Mouse (Mus musculus) c-Kit-positive CD71-negative TER-119-negative erythroid progenitor cells, embryonic 14.5 days (primary cell): ENCODE measurements around the gene Zfp628.

Source experiments
- DNase-seq: peaks from one replicate; pipeline ENCODE4 v3.0.0-alpha.2; 2013; ENCODE audit warnings: low read depth

The Zfp628 gene

GRCm38 (mm10) chr7:4918681-4919080, 3.7 kb downstream of the Zfp628 start:
- DNase-seq: no peak

GRCm38 (mm10) chr7:4919096-4919495, 4.1 kb downstream of the Zfp628 start:
- no peak for DNase-seq

GRCm38 (mm10) chr7:4919971-4920370, 5.0 kb downstream of the Zfp628 start:
- no peak for DNase-seq

- DNase-seq: no peak
Observed at GRCm38 (mm10) chr7:4920496-4920895, 5.5 kb downstream of the Zfp628 start.

GRCm38 (mm10) chr7:4920976-4921823, 6.2 kb downstream of the Zfp628 start:
- DNase-seq: no peak

GRCm38 (mm10) chr7:4921824-4922482, 6.9 kb downstream of the Zfp628 start, which contains the start of gene Nat14:
Gene Nat14 (plus strand): TSS chr7:4922028.
- no peak for DNase-seq

- DNase-seq: no peak
Observed at GRCm38 (mm10) chr7:4922508-4922907, 7.5 kb downstream of the Zfp628 start.

- no peak for DNase-seq
Observed at GRCm38 (mm10) chr7:4922931-4923565, 8.0 kb downstream of the Zfp628 start.

GRCm38 (mm10) chr7:4923586-4924364, 8.8 kb downstream of the Zfp628 start:
- DNase-seq: no peak

GRCm38 (mm10) chr7:4924483-4924882, 9.5 kb downstream of the Zfp628 start:
- DNase-seq: no peak

- DNase-seq: no peak
Observed at GRCm38 (mm10) chr7:4924891-4925301, 9.9 kb downstream of the Zfp628 start.

GRCm38 (mm10) chr7:4925441-4926381, 10.7 kb downstream of the Zfp628 start, which contains the start of gene Ssc5d:
Gene Ssc5d (plus strand): TSS chr7:4925785.
- DNase-seq: no peak

- no peak for DNase-seq
Observed at GRCm38 (mm10) chr7:4926849-4927248, 11.8 kb downstream of the Zfp628 start.

- no peak for DNase-seq
Observed at GRCm38 (mm10) chr7:4927711-4928110, 12.7 kb downstream of the Zfp628 start.

- no peak for DNase-seq
Observed at GRCm38 (mm10) chr7:4928323-4928722, 13.3 kb downstream of the Zfp628 start.

- DNase-seq: no peak
Observed at GRCm38 (mm10) chr7:4933103-4933502, 18.1 kb downstream of the Zfp628 start.

- no peak for DNase-seq
Observed at GRCm38 (mm10) chr7:4934160-4934914, 19.3 kb downstream of the Zfp628 start.

GRCm38 (mm10) chr7:4936832-4937231, 21.8 kb downstream of the Zfp628 start:
- no peak for DNase-seq

GRCm38 (mm10) chr7:4937392-4937791, 22.4 kb downstream of the Zfp628 start:
- DNase-seq: no peak

- DNase-seq: peak; percentile 56
Observed at GRCm38 (mm10) chr7:4938456-4938855, 23.4 kb downstream of the Zfp628 start.
